Mouse (Mus musculus) bone marrow macrophage, adult 2 months (primary cell): ENCODE results near the gene Fbxo44. TPM values are rescaled to one million over a fixed set of nuclear protein-coding genes. Genes with fewer than 3 reads are reported as not detected.
"Not testable (repeated sequence)": the region's sequence is repeated elsewhere in the genome, so short reads cannot be mapped to it uniquely, and the experiment has no call there.

Experiments
- H3K27ac ChIP-seq: 2 replicates; pipeline ENCODE4 v1.5.1; 2012; ENCODE audit warnings: low read depth, low read length; ENCODE audit not compliant: insufficient read depth
- H3K4me1 ChIP-seq: 2 replicates; pipeline ENCODE4 v1.6.1; 2012; ENCODE audit warnings: low read length; ENCODE audit not compliant: control insufficient read depth, insufficient read depth
- H3K4me3 ChIP-seq: 2 replicates; pipeline ENCODE4 v1.5.1; 2012; ENCODE audit warnings: mild to moderate bottlenecking, low read length, moderate library complexity; ENCODE audit not compliant: insufficient read depth
- CTCF ChIP-seq: IDR thresholded peaks from 2 replicates; pipeline ENCODE4 v1.5.1; 2012; ENCODE audit warnings: low read depth, mild to moderate bottlenecking, low read length, moderate library complexity
- POLR2A ChIP-seq: IDR thresholded peaks from 2 replicates; pipeline ENCODE4 v1.6.1; 2012; ENCODE audit warnings: mild to moderate bottlenecking, low read depth, low read length, borderline replicate concordance
- polyA plus RNA-seq: library from polyadenylated mRNA; stranded (reverse); fragments of >200 nt; gene quantifications from 2 replicates; pipeline ENCODE4 v1.2.4, GENCODE M21; 2012; ENCODE audit not compliant: missing spikeins, insufficient read depth, insufficient read length

Fbxo44 gene
- polyA plus RNA-seq, 1 experiment, result 8.3 TPM

- not testable (repeated sequence) for H3K4me1 ChIP-seq, H3K4me3 ChIP-seq, H3K27ac ChIP-seq
- peak; percentile 27; the same call in 1 of the 2 replicates for TF ChIP-seq CTCF
These were observed 40.7 kb downstream of the Fbxo44 start for GRCm38 (mm10) chr4:148119578-148119977.

- H3K4me3 ChIP-seq, result no peak overlapping the region
- H3K4me1 ChIP-seq, result no peaks in the 10 kb centered on the region
- TF ChIP-seq POLR2A (no peak), CTCF (no peak; the same call in 1 of the 2 replicates)
These were observed 42.9 kb downstream of the Fbxo44 start for GRCm38 (mm10) chr4:148117392-148117791.

GRCm38 (mm10) chr4:148116657-148117056 lies 43.6 kb downstream of the Fbxo44 start:
- TF ChIP-seq CTCF (no peak), POLR2A (no peak)
- Histone ChIP-seq H3K27ac (no peak overlapping the region), H3K4me1 (no peaks in the 10 kb centered on the region), H3K4me3 (no peak overlapping the region)

More at GRCm38 (mm10) chr4:148117392-148117791, 42.9 kb downstream of the Fbxo44 start:
- no peak overlapping the region for H3K27ac ChIP-seq

- no peaks in the 10 kb centered on the region for H3K4me1 ChIP-seq
- no peak overlapping the region for H3K27ac ChIP-seq
- H3K4me3 ChIP-seq, result no peak overlapping the region
- TF ChIP-seq POLR2A (no peak), CTCF (peak; percentile 30; the same call in 1 of the 2 replicates)
These were observed 44.8 kb downstream of the Fbxo44 start for GRCm38 (mm10) chr4:148115467-148115866.

- H3K4me1 ChIP-seq, result no peaks in the 10 kb centered on the region
- TF ChIP-seq POLR2A (no peak), CTCF (peak; percentile 82)
- H3K27ac ChIP-seq, result no peak overlapping the region
- H3K4me3 ChIP-seq, result no peak overlapping the region
These were observed 45.4 kb downstream of the Fbxo44 start for GRCm38 (mm10) chr4:148114758-148115391.

- Histone ChIP-seq H3K27ac (no peak overlapping the region), H3K4me3 (no peak overlapping the region), H3K4me1 (no peaks in the 10 kb centered on the region)
- TF ChIP-seq CTCF (no peak), POLR2A (no peak)
These were observed 47.8 kb downstream of the Fbxo44 start for GRCm38 (mm10) chr4:148112519-148112918.

GRCm38 (mm10) chr4:148109215-148109614 lies 51.1 kb downstream of the Fbxo44 start:
- no peaks in the 10 kb centered on the region for H3K4me1 ChIP-seq
- TF ChIP-seq POLR2A, result no peak
- no peak for TF ChIP-seq CTCF
- no peak overlapping the region for H3K4me3 ChIP-seq
- no peak overlapping the region for H3K27ac ChIP-seq

- Histone ChIP-seq H3K4me3 (no peak overlapping the region), H3K27ac (no peak overlapping the region), H3K4me1 (no peaks in the 10 kb centered on the region)
- TF ChIP-seq POLR2A, result no peak
- TF ChIP-seq CTCF, result no peak
These were observed 51.6 kb downstream of the Fbxo44 start for GRCm38 (mm10) chr4:148108565-148109100.

GRCm38 (mm10) chr4:148107621-148108291 lies 52.5 kb downstream of the Fbxo44 start:
- no peak for TF ChIP-seq CTCF
- TF ChIP-seq POLR2A, result no peak
- Histone ChIP-seq H3K4me3 (no peak overlapping the region), H3K27ac (no peak overlapping the region), H3K4me1 (no peaks in the 10 kb centered on the region)

- Histone ChIP-seq H3K4me1 (no peaks in the 10 kb centered on the region), H3K4me3 (no peak overlapping the region), H3K27ac (no peak overlapping the region)
- TF ChIP-seq POLR2A, result no peak
These were observed 56.1 kb downstream of the Fbxo44 start for GRCm38 (mm10) chr4:148104146-148104545.

Other genes with a start within 250 kb of the Fbxo44 start
- 95.3 and 101 TPM in 2 replicates for gene Plod1, start 223.7 kb downstream of the Fbxo44 start, polyA plus RNA-seq
- gene 2510039O18Rik, start 219.6 kb downstream of the Fbxo44 start, polyA plus RNA-seq, result 57.5 and 59.0 TPM in 2 replicates
- not detected in 2 replicates for gene Nppb, start 174.7 kb downstream of the Fbxo44 start, polyA plus RNA-seq
- not detected in 2 replicates for gene Nppa, start 159.8 kb downstream of the Fbxo44 start, polyA plus RNA-seq
- gene Clcn6, start 121.7 kb downstream of the Fbxo44 start, polyA plus RNA-seq, result 8.2 and 9.0 TPM in 2 replicates
- gene Mthfr, start 121.4 kb downstream of the Fbxo44 start, polyA plus RNA-seq, result 59.0 and 67.2 TPM in 2 replicates
- 34.0 and 34.7 TPM in 2 replicates for gene Agtrap, start 72.5 kb downstream of the Fbxo44 start, polyA plus RNA-seq
- 30.5 and 30.6 TPM in 2 replicates for gene Mad2l2, start 30.1 kb downstream of the Fbxo44 start, polyA plus RNA-seq
- 0.20 TPM in 1 of 2 replicates, not detected in the other for gene Draxin, start 29.8 kb downstream of the Fbxo44 start, polyA plus RNA-seq
- gene Fbxo6, start 8.3 kb downstream of the Fbxo44 start, polyA plus RNA-seq, result 34.9 and 37.8 TPM in 2 replicates
- gene Fbxo2, start 139 bp upstream of the Fbxo44 start, polyA plus RNA-seq, result 0.43 TPM in 1 of 2 replicates, not detected in the other
- not detected in 2 replicates for gene Disp3, start 127.5 kb upstream of the Fbxo44 start, polyA plus RNA-seq